Comparison of ENCODE assay signal across 10 mouse cellular contexts in the genomic region with DNA sequence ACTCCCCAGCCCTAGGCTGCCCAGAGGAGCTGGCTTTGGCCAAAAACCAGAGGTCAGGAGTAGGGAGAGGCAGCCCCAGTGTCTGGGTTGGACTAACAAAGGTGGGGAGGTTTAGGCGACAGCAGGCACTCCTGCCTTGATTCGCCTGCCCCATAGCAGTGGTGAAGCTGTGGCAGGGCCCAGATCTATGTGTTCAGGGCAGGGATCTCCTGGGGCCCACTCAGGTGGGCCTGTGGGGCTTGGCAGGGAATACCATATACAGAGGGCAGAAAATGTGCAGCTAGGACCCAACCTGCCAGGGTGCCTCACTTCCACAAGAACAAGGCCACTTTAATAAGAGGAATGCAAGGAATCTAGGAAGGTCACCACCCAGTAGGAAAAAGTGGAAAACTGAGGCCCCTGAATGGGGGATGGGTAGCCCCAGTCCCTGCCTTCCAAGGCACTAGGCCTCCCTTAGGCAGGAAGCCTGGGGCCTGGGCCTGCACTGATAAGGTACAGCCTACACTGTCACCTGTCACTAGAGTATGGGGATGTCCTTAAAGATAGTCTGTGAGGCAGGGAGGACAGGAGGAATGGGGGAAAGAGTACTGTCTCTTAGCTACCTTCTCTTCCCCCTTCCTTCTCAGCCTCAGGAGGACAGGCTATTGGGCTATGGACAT. TPM values are rescaled to one million over a fixed set of nuclear protein-coding genes. Genes with fewer than 3 reads are reported as not detected.
DNase-seq lines count a peak whose midpoint lies in the region; ATAC-seq and TF ChIP-seq lines count a peak whose summit lies in the region.
"Had no signal": no experiment of that assay in that cellular context is flagged by ENCODE, and none has a peak within 500 bp of the region (broad histone marks: within the 10 kb centered on the region; RNA-seq: fewer than 3 reads in every experiment).

No protein-coding gene starts in this region.

- no peaks in the 10 kb centered on the region for H3K9me3 ChIP-seq in heart, embryonic 13.5 days
- no peaks in the 10 kb centered on the region for H3K9me3 ChIP-seq in ES-E14 (ENCODE audit: control insufficient read depth, insufficient read depth, low read depth, low read length)

- peak overlapping the region; percentile 57 for H3K4me2 ChIP-seq in heart, embryonic 13.5 days

- no peaks in the 10 kb centered on the region for H3K27me3 ChIP-seq in heart, embryonic 13.5 days (replicated peaks)
- H3K27me3 ChIP-seq: Patski had no signal

- WGBS in heart, embryonic 13.5 days = 78% methylated on average over 2 of the region's 2 CpGs

- peak overlapping the region; percentile 31 for H3K4me3 ChIP-seq in heart, embryonic 13.5 days
- 0 out of 4 replicates have a peak overlapping the region, but pooled peaks have one; percentile 26 to 33 for H3K4me3 ChIP-seq in ES-E14 (ENCODE audit: insufficient read depth in 1 of 2, low read depth in 1 of 2, low read length in 2 of 2, poor library complexity in 1 of 2, severe bottlenecking in 1 of 2)

- no peaks in the 10 kb centered on the region for H3K36me3 ChIP-seq in heart, embryonic 13.5 days
- H3K36me3 ChIP-seq in ES-E14 (ENCODE audit: control insufficient read depth, insufficient read depth, low read length, poor library complexity, severe bottlenecking) = no peaks in the 10 kb centered on the region

- H3K4me1 ChIP-seq in heart, embryonic 13.5 days = peaks cover 76% of the 10 kb centered on the region
- peaks cover 5 to 37% of the 10 kb centered on the region in 2 experiments for H3K4me1 ChIP-seq in ES-E14 (ENCODE audit: control insufficient read depth in 2 of 2, insufficient read depth in 2 of 2, low read length in 2 of 2, poor library complexity in 1 of 2)

- peak; percentile 55; the same call in 1 of the 2 replicates for ATAC-seq in heart, embryonic 13.5 days (ENCODE audit: extremely low read depth, insufficient number of reproducible peaks, low FRiP score, low TSS enrichment)
- ATAC-seq in erythroid progenitor cell, adult 5-6 weeks (replicated peaks; ENCODE audit: low FRiP score, poor library complexity, severe bottlenecking) = peak; percentile 69
- ATAC-seq: forebrain, embryonic 14.5 days; Patski had no signal

- H3K9ac ChIP-seq in heart, embryonic 13.5 days = peak overlapping the region; percentile 80
- peak overlapping the region; percentile 85 for H3K9ac ChIP-seq in ES-E14 (ENCODE audit: insufficient read depth, low read depth, low read length, poor library complexity, severe bottlenecking)

- in situ Hi-C loops in ES-E14 (cut with MboI; ENCODE audit: low sequenced_read_pairs in 2 of 2, unreplicated experiment in 2 of 2) = no loop called here

- intact Hi-C loops in heart, postnatal 14 days (cut with DNase I) = loop anchor here (5.0 kb wide), 4 partner anchors 66 to 466 kb away; a partner anchor contains a TSS
- intact Hi-C loops in left cerebral cortex, postnatal 14 days (cut with DNase I) = no loop called here

- peak overlapping the region; percentile 97 for H3K27ac ChIP-seq in heart, embryonic 13.5 days (replicated peaks)
- peak overlapping the region; percentile 15; the same call in 1 of the 2 replicates for H3K27ac ChIP-seq in ES-E14 (ENCODE audit: insufficient read depth, low read depth, low read length, poor library complexity, severe bottlenecking)

- no peak for DNase-seq in heart, postnatal 14 days
- no peak for DNase-seq in ES-E14 (ENCODE audit: low read depth, low spot score)
- DNase-seq in naive thymus-derived CD4-positive, alpha-beta T cell, adult 2 months (ENCODE audit: low read depth) = peak; percentile 46
- DNase-seq in right cerebral cortex, postnatal 25 days = no peak
- DNase-seq in urinary bladder, postnatal 4 days (ENCODE audit: low spot score in 2 of 2) = no peak
- DNase-seq in left cerebral cortex, postnatal 14 days (ENCODE audit: low spot score in 2 of 2) = no peak

TF ChIP-seq in ES-E14, 5 proteins besides CTCF, POLR2A, EP300 and RAD21:
- TF ChIP-seq ZC3H11A (IDR thresholded peaks at IDR 0.05; ENCODE audit: borderline replicate concordance, low read depth, low read length) (no peak), ZNF384 (IDR thresholded peaks at IDR 0.05; ENCODE audit: low read depth, low read length) (no peak), HCFC1 (IDR thresholded peaks at IDR 0.05; ENCODE audit: borderline replicate concordance, insufficient read depth, low read length) (no peak), MAFK (IDR thresholded peaks at IDR 0.05; ENCODE audit: insufficient read depth, low read depth, low read length) (no peak), CHD2 (IDR thresholded peaks at IDR 0.05; ENCODE audit: low read depth, low read length) (no peak)

RNA-seq across cellular contexts. Expression of a gene that starts 1.4 kb away (rescaled TPM):
- 4.9 and 5.9 TPM in 2 replicates for polyA plus RNA-seq in heart, embryonic 13.5 days (2015; fragmentation: Nextera tagmentation; extraction: Ambion mirVana)
- total RNA-seq in heart, postnatal 14 days (2021) = 1 to 10 TPM in 1 of 2 experiments, under 1 TPM in 1; 0.91 to 1.1 TPM
- total RNA-seq in ES-E14 (2012; rRNA removed) = 2.4 and 4.3 TPM in 2 replicates
- 69.6 and 81.1 TPM in 2 replicates for total RNA-seq in erythroid progenitor cell, adult 5-6 weeks (2015; ENCODE audit: low replicate concordance)
- 47.7 and 48.9 TPM in 2 replicates for total RNA-seq in erythroid progenitor cell, adult 5-6 weeks (2017; ENCODE audit: low replicate concordance)
- total RNA-seq in left cerebral cortex, postnatal 14 days (2021) = under 1 TPM in 1 of 2 experiments, not detected in 1; 0.30 TPM

RNA-seq across cellular contexts. Expression of a gene that starts 37.2 kb away (rescaled TPM):
- 0.33 and 0.52 TPM in 2 replicates for polyA plus RNA-seq in heart, embryonic 13.5 days (2015; fragmentation: Nextera tagmentation; extraction: Ambion mirVana)
- total RNA-seq in heart, postnatal 14 days (2021) = under 1 TPM in 1 of 2 experiments, not detected in 1; 0.12 TPM
- 5.4 and 7.5 TPM in 2 replicates for total RNA-seq in ES-E14 (2012; rRNA removed)
- total RNA-seq in erythroid progenitor cell, adult 5-6 weeks (2015; ENCODE audit: low replicate concordance) = 1.4 TPM in 1 of 2 replicates, not detected in the other
- total RNA-seq in erythroid progenitor cell, adult 5-6 weeks (2017; ENCODE audit: low replicate concordance) = not detected in 2 replicates
- not detected for total RNA-seq in left cerebral cortex, postnatal 14 days (2021)

RNA-seq across cellular contexts. Expression of a gene that starts 46.3 kb away (rescaled TPM):
- polyA plus RNA-seq in heart, embryonic 13.5 days (2015; fragmentation: Nextera tagmentation; extraction: Ambion mirVana) = 750 and 845 TPM in 2 replicates
- 100 to 1,000 TPM; 505 to 506 TPM for total RNA-seq in heart, postnatal 14 days (2021)
- total RNA-seq in ES-E14 (2012; rRNA removed) = 403 and 951 TPM in 2 replicates
- total RNA-seq in erythroid progenitor cell, adult 5-6 weeks (2015; ENCODE audit: low replicate concordance) = 102 and 110 TPM in 2 replicates
- 92.2 and 202 TPM in 2 replicates for total RNA-seq in erythroid progenitor cell, adult 5-6 weeks (2017; ENCODE audit: low replicate concordance)
- total RNA-seq in left cerebral cortex, postnatal 14 days (2021) = 100 to 1,000 TPM; 367 to 400 TPM
